Mouse (Mus musculus): ENCODE results near the gene Arhgef15.

DNA sequence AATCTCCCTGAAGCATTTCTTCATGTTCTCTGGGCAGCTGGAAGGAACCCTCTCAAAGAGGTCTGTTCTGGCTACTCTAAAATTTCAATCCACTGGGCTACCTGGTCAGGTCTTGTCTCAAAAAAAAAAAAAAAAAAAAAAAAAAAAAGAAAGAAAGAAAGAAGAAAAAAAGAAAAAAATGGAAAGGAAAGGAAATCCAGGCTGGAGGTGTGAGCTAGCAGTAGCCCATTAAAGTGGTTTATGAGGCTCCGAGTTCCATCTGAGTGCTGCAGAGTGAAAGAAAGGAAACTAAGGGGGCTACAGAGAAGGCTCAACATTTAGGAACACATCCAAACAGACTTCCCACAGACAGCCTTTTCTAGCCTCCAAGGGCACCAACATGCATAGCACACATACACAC, 691 bp upstream of the Arhgef15 start:
- TF ChIP-seq RCOR1 (conservative IDR thresholded peaks at IDR 0.05; ENCODE audit: low read depth, low read length) (no peak), TCF12 (IDR thresholded peaks at IDR 0.05; ENCODE audit: low read depth, low read length) (no peak), MYC (IDR thresholded peaks at IDR 0.05; ENCODE audit: low read depth, low read length) (no peak), CTCF (conservative IDR thresholded peaks at IDR 0.05 in 1 of 2, IDR thresholded peaks at IDR 0.05 in 1 of 2; ENCODE audit: low read depth in 2 of 2, low read length in 2 of 2) (no peak), POLR2A (IDR thresholded peaks at IDR 0.05; ENCODE audit: low read depth, low read length) (no peak), MEF2A (IDR thresholded peaks at IDR 0.05; ENCODE audit: borderline replicate concordance, low read depth, low read length) (no peak), E2F4 (IDR thresholded peaks at IDR 0.05; ENCODE audit: insufficient replicate concordance, low read depth, low read length) (no peak), EP300 (IDR thresholded peaks at IDR 0.05; ENCODE audit: low read length) (no peak), KAT2A (IDR thresholded peaks at IDR 0.05; ENCODE audit: insufficient replicate concordance, low read length) (no peak)

Measured in CH12.LX (cell line).